Mouse (Mus musculus) small intestine, adult 2 months (tissue): ENCODE measurements around the gene Lrrc57.

Experiments
- CTCF ChIP-seq: fragments of 200-500 bp; IDR thresholded peaks from 2 replicates; pipeline ENCODE4 v1.5.1; 2012; ENCODE audit warnings: low read depth, mild to moderate bottlenecking, control low read depth, inconsistent platforms, low read length, moderate library complexity, mixed read lengths; ENCODE audit not compliant: insufficient replicate concordance, insufficient read length; ENCODE audit errors: extremely low read depth
- POLR2A ChIP-seq: fragments of 200-500 bp; IDR thresholded peaks from 2 replicates; pipeline ENCODE4 v1.6.1; 2012; ENCODE audit warnings: low read depth, mild to moderate bottlenecking, control low read depth, inconsistent platforms, low read length, moderate library complexity

GRCm38 (mm10) chr2:120599506-120599905 is 9.8 kb downstream of the Lrrc57 start:
- TF ChIP-seq CTCF (no peak), POLR2A (no peak)
